Mouse (Mus musculus) neural tube, embryonic 14.5 days (tissue): ENCODE data around the gene Tbk1. TPM values are rescaled to one million over a fixed set of nuclear protein-coding genes. Genes with fewer than 3 reads are reported as not detected.

Experiments
- ATAC-seq: fragments of 200-750 bp; cut with Nextera tagmentation; 2 replicates; pipeline ENCODE4 v1.8.0; 2017; ENCODE audit warnings: low read depth, mild to moderate bottlenecking, moderate TSS enrichment, moderate library complexity
- H3K27ac ChIP-seq: fragments of 300-500 bp; sonication (generic); 2 replicates; pipeline ENCODE4 v1.5.1; 2014; ENCODE audit warnings: low read depth, mild to moderate bottlenecking, control low read depth, low read length, moderate library complexity, mixed read lengths
- H3K27me3 ChIP-seq: fragments of 300-500 bp; sonication (generic); 2 replicates; pipeline ENCODE4 v1.6.1; 2014; ENCODE audit warnings: low read length; ENCODE audit not compliant: control insufficient read depth, insufficient read depth
- H3K36me3 ChIP-seq: fragments of 300-500 bp; sonication (generic); 2 replicates; pipeline ENCODE4 v1.6.1; 2014; ENCODE audit warnings: low read length, mixed read lengths; ENCODE audit not compliant: control insufficient read depth, insufficient read depth
- H3K4me1 ChIP-seq: fragments of 300-500 bp; sonication (generic); 2 replicates; pipeline ENCODE4 v1.6.1; 2014; ENCODE audit warnings: low read length; ENCODE audit not compliant: control insufficient read depth, insufficient read depth
- H3K4me2 ChIP-seq: fragments of 300-500 bp; sonication (generic); 2 replicates; pipeline ENCODE4 v1.6.1; 2014; ENCODE audit warnings: mild to moderate bottlenecking, low read depth, low read length, control low read depth
- H3K4me3 ChIP-seq: fragments of 300-500 bp; sonication (generic); 2 replicates; pipeline ENCODE4 v1.5.1; 2014; ENCODE audit warnings: low read depth, low read length, control low read depth, mixed read lengths
- H3K9ac ChIP-seq: fragments of 300-500 bp; sonication (generic); replicated peaks from 2 replicates; pipeline ENCODE4 v1.6.1; 2014; ENCODE audit warnings: low read depth, mild to moderate bottlenecking, control low read depth, low read length, mixed read lengths
- H3K9me3 ChIP-seq: fragments of 300-500 bp; sonication (generic); 2 replicates; pipeline ENCODE4 v1.6.1; 2016; ENCODE audit warnings: low read length; ENCODE audit not compliant: control insufficient read depth
- WGBS: fragments of 180-500 bp; shearing (Covaris S2); extraction: QIAGEN DNeasy Blood & Tissue Kit; methylation state at CpG from one replicate; pipeline ENCODE4 v1.1.7; 2014; 5-methylcytosine and 5-hydroxymethylcytosine counted together
- polyA plus RNA-seq: library from polyadenylated mRNA; unstranded; fragments of >200 nt; fragmentation: Nextera tagmentation; extraction: Ambion mirVana; gene quantifications from 2 replicates; pipeline ENCODE4 v1.2.1, GENCODE M21; 2014

The Tbk1 gene
- polyA plus RNA-seq, 1 experiment from 2014 or later, result 37.5 TPM

GRCm38 (mm10) chr10:121623670-121624069 lies 37.1 kb upstream of the Tbk1 start:
- Histone ChIP-seq H3K36me3 (peaks cover 8% of the 10 kb centered on the region; the same call in 1 of the 2 replicates), H3K4me1 (peaks cover 7% of the 10 kb centered on the region), H3K27me3 (no peaks in the 10 kb centered on the region), H3K27ac (no peak overlapping the region), H3K4me3 (no peak overlapping the region), H3K9me3 (no peaks in the 10 kb centered on the region), H3K4me2 (no peak overlapping the region), H3K9ac (no peak overlapping the region)
- 86% methylated on average over 7 of the region's 7 CpGs for WGBS
- ATAC-seq, result no peak

DNA sequence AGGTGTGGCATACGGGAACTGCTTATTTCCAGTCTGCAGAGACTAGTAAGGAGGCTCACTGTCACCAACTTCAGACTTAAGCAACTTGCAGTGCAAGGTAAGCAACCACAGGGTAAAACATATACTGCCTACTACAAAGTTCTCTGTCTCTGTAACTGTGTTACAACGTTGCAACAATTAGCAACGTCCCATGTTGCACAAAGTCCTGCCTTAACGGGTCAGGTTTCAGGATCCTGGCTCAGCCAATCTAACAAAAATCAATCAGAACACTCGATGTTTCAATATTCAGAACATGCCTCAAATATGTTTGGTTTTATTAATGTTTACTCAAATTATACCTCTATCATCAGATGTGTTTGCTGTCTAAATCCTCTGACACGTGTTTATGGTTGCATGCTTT lies 35.8 kb upstream of the Tbk1 start:
- WGBS, result 92% methylated on average over 6 of the region's 6 CpGs
- H3K4me1 ChIP-seq, result peaks cover 7% of the 10 kb centered on the region
- H3K4me2 ChIP-seq, result no peak overlapping the region
- H3K4me3 ChIP-seq, result no peak overlapping the region
- H3K27me3 ChIP-seq, result no peaks in the 10 kb centered on the region
- no peak overlapping the region for H3K9ac ChIP-seq
- no peaks in the 10 kb centered on the region for H3K9me3 ChIP-seq
- ATAC-seq, result no peak
- no peak overlapping the region for H3K27ac ChIP-seq
- H3K36me3 ChIP-seq, result peaks cover 12% of the 10 kb centered on the region; the same call in 1 of the 2 replicates

- Histone ChIP-seq H3K4me2 (no peak overlapping the region), H3K27me3 (no peaks in the 10 kb centered on the region), H3K4me1 (no peaks in the 10 kb centered on the region), H3K36me3 (peaks cover 34% of the 10 kb centered on the region), H3K4me3 (no peak overlapping the region), H3K27ac (no peak overlapping the region), H3K9ac (no peak overlapping the region), H3K9me3 (no peaks in the 10 kb centered on the region)
- WGBS, result 50% methylated on average over 7 of the region's 7 CpGs
- no peak for ATAC-seq
Measured at GRCm38 (mm10) chr10:121615935-121616334, 29.3 kb upstream of the Tbk1 start.

- no peak overlapping the region for H3K4me2 ChIP-seq
- no peaks in the 10 kb centered on the region for H3K27me3 ChIP-seq
- no peak for ATAC-seq
- no peak overlapping the region for H3K4me3 ChIP-seq
- no peaks in the 10 kb centered on the region for H3K9me3 ChIP-seq
- peaks cover 34% of the 10 kb centered on the region for H3K36me3 ChIP-seq
- 96% methylated on average over 13 of the region's 13 CpGs for WGBS
- no peak overlapping the region for H3K9ac ChIP-seq
- H3K4me1 ChIP-seq, result no peaks in the 10 kb centered on the region
- no peak overlapping the region for H3K27ac ChIP-seq
Measured at GRCm38 (mm10) chr10:121615146-121615870, 28.7 kb upstream of the Tbk1 start.

GRCm38 (mm10) chr10:121613570-121613969 lies 27.0 kb upstream of the Tbk1 start:
- Histone ChIP-seq H3K4me1 (no peaks in the 10 kb centered on the region), H3K36me3 (peaks cover 36% of the 10 kb centered on the region), H3K27ac (no peak overlapping the region), H3K4me3 (no peak overlapping the region), H3K4me2 (no peak overlapping the region), H3K9me3 (no peaks in the 10 kb centered on the region), H3K27me3 (no peaks in the 10 kb centered on the region), H3K9ac (no peak overlapping the region)
- 89% methylated on average over 13 of the region's 13 CpGs for WGBS
- no peak for ATAC-seq

GRCm38 (mm10) chr10:121612448-121612847 lies 25.9 kb upstream of the Tbk1 start:
- Histone ChIP-seq H3K36me3 (peaks cover 32% of the 10 kb centered on the region), H3K4me2 (no peak overlapping the region), H3K27me3 (no peaks in the 10 kb centered on the region), H3K4me1 (no peaks in the 10 kb centered on the region), H3K4me3 (no peak overlapping the region), H3K9ac (no peak overlapping the region), H3K9me3 (no peaks in the 10 kb centered on the region), H3K27ac (no peak overlapping the region)
- ATAC-seq, result no peak
- WGBS, result 91% methylated on average over 6 of the region's 6 CpGs

DNA sequence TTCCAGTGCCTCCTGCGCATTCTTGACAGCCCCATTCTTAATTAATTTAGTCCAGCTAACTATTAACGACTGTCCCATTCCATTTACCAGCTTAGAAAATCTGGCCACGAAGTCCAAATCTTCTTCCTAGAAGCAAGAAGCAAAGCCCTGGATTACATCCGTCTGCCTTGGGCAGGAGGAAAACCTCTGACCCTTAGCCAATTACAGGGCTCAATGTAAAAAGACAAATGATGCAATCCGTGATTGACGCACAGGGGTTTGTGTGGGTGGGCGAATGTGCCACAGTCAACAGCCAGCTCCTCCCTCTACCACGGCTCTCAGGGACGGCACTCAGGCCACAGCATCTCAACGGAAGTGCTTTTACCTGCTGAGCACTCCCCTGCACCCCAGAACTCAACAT lies 25.0 kb upstream of the Tbk1 start:
- Histone ChIP-seq H3K9ac (no peak overlapping the region), H3K9me3 (no peaks in the 10 kb centered on the region), H3K27me3 (no peaks in the 10 kb centered on the region), H3K4me1 (no peaks in the 10 kb centered on the region), H3K4me3 (no peak overlapping the region), H3K4me2 (no peak overlapping the region), H3K27ac (no peak overlapping the region), H3K36me3 (peaks cover 36% of the 10 kb centered on the region)
- WGBS, result 82% methylated on average over 9 of the region's 10 CpGs
- no peak for ATAC-seq

DNA sequence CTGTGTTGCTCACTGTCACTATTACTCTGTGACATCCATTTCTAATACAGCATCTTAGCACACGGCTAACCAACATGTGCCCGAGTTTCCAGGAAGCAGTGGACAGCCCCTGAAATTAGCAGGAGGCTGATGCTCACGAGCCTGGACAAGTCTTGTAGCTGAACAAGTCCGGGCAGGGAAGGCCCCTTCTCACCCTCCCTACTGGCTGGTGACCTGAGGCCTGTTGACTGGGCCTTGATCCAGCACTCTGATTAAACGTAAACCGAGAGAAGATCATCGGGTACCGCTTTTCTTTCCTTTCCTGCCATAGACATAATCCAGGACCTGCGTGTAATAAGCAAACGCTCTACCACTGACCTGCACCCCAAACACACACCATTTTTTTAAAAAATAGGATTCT lies 21.6 kb upstream of the Tbk1 start:
- Histone ChIP-seq H3K36me3 (peaks cover 53% of the 10 kb centered on the region), H3K9me3 (no peaks in the 10 kb centered on the region), H3K4me1 (no peaks in the 10 kb centered on the region), H3K27me3 (no peaks in the 10 kb centered on the region), H3K4me2 (no peak overlapping the region), H3K9ac (no peak overlapping the region), H3K4me3 (no peak overlapping the region), H3K27ac (no peak overlapping the region)
- 95% methylated on average over 10 of the region's 10 CpGs for WGBS
- no peak for ATAC-seq

DNA sequence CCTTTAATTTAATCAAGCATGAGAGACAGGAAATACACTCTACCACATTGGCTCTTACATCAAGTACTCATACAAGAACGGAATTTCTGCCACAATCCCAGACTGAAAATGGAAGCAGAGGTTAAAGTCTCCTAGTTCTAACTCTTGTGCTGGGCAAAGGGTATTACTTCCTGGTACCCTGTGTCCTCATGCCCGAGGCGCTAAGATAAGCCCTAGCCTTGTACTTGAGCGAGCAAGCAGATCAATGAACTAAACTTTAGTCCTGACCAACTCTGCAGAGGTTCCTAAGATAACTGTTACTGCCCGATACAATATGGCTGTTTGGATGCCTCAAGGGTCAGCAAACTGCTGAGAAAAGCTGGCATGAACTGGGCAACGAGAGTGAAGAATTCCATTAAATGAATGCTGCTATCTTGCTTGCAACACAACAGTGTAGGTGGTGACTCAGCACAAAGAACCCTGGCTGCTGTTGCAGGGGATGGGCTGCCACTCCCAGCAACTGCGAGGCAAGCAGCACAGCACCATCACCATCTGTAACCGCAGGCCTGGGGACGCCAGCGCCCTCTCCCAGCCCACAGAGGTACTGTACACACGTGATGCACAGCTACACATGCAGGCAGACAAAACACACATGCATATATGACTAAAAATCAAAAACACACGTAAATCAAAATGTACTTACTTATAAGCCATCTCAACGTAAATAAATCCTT lies 18.2 kb upstream of the Tbk1 start:
- Histone ChIP-seq H3K4me1 (no peaks in the 10 kb centered on the region), H3K36me3 (peaks cover 58% of the 10 kb centered on the region), H3K9me3 (no peaks in the 10 kb centered on the region), H3K4me3 (no peak overlapping the region), H3K9ac (no peak overlapping the region), H3K4me2 (no peak overlapping the region), H3K27me3 (no peaks in the 10 kb centered on the region), H3K27ac (no peak overlapping the region)
- WGBS, result 96% methylated on average over 13 of the region's 13 CpGs
- ATAC-seq, result no peak
